Mouse (Mus musculus) gastrocnemius, postnatal 10 days (tissue): ENCODE data around the gene Pcmt1. TPM values are rescaled to one million over a fixed set of nuclear protein-coding genes. Genes with fewer than 3 reads are reported as not detected.
A peak's percentile ranks its signal among the peaks of the same experiment; 100 is the strongest.

Experiments
- DNase-seq: peaks from one replicate; pipeline ENCODE4 v3.0.0; 2021; ENCODE audit warnings: mixed read lengths
- long read RNA-seq, 2 experiments: library from polyadenylated mRNA; stranded (forward); transcript quantifications; one replicate each; pipeline ENCODE4 v2.0.0; 2021
- total RNA-seq, 2 experiments: library from RNA; stranded (reverse); gene quantifications; 2 replicates each; pipeline ENCODE4 v1.2.3; 2021

The Pcmt1 gene
- 100 to 1,000 TPM in 1 of 2 experiments, 10 to 100 TPM in 1; 99.4 to 100 TPM for total RNA-seq
- long read RNA-seq, experiment 1, transcript Pcmt1-208 (8 exons, 2,757 nt), result minor isoform, 17 of 209 reads
- long read RNA-seq, experiment 1, transcript Pcmt1-210 (7 exons, 1,132 nt), result minor isoform, 6 of 209 reads
- long read RNA-seq, experiment 1, transcript Pcmt1-202 (8 exons, 2,491 nt), result major isoform, 141 of 209 reads
- long read RNA-seq, experiment 1, partial matches to known transcripts, result 9 of 209 reads
- long read RNA-seq, experiment 1, other reads (novel, unspliced or antisense), result 36 of 209 reads
- long read RNA-seq, experiment 2, transcript Pcmt1-202 (8 exons, 2,491 nt), result major isoform, 147 of 205 reads
- long read RNA-seq, experiment 2, transcript Pcmt1-208 (8 exons, 2,757 nt), result minor isoform, 15 of 205 reads
- long read RNA-seq, experiment 2, partial matches to known transcripts, result 7 of 205 reads
- long read RNA-seq, experiment 2, other reads (novel, unspliced or antisense), result 31 of 205 reads

DNA sequence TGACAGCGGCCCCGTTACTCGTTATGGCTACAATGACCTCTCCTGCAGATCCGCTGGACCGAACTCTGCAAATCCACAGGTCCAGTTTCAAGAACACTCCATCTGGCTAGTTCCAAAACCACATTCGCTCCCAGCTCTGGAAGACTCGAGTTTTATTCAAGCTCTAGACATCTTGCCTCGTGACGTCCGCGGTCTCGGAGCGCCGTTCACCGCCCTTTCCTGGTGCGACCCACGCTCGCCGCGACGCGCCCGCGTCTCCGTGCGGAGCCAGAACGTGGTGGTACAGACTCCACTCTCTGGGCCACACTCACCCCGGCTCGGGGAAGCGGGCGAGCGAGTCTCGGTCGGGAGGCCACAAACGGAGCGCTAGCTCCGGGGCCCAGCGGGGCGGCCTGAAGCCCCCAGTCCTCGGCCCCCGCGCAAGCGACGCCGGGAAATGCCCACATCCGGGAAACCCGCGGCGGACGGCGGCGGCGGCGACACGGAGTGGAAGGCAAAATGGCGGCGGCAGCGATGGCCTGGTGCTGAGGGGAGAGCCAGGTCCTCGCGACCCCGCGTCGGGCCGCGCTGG lies at the start of gene Pcmt1, which contains the start of gene Lats1:
Gene Pcmt1, minus strand, starts transcription at position 406 of the 571 bp plus-strand sequence.
Gene Lats1, plus strand, starts transcription at position 484 of the 571 bp plus-strand sequence.
- DNase-seq, result peak; percentile 91

DNA sequence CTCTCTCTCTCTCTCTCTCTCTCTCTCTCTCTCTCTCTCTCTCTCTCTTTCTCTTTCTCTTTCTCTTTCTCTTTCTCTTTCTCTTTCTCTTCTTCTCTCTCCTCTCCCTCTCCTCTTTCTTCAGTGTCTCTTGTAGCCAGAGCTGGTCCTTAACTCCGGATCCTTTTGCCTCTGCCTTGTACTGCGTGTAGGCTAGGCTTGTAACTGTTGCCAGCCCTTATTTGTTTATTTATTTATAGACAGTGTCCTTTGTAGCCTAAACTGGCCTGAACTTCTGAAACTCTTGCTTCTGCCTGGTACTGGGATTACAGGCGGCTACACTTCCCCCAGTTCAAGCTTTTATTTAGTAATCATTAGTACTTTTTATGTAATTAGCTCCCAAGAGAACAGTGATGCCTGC lies 46.1 kb upstream of the Pcmt1 start:
- DNase-seq, result no peak

GRCm38 (mm10) chr10:7726501-7726812 lies 45.5 kb upstream of the Pcmt1 start:
- DNase-seq, result no peak

- DNase-seq, result peak; percentile 95
These were observed 45.0 kb upstream of the Pcmt1 start, which contains the start of gene Katna1 for GRCm38 (mm10) chr10:7725751-7726500. Gene Katna1 (plus strand): TSS chr10:7726000.

- no peak for DNase-seq
These were observed 34.1 kb upstream of the Pcmt1 start for GRCm38 (mm10) chr10:7715056-7715455.

- DNase-seq, result no peak
These were observed 31.6 kb upstream of the Pcmt1 start for GRCm38 (mm10) chr10:7712506-7712905.

DNA sequence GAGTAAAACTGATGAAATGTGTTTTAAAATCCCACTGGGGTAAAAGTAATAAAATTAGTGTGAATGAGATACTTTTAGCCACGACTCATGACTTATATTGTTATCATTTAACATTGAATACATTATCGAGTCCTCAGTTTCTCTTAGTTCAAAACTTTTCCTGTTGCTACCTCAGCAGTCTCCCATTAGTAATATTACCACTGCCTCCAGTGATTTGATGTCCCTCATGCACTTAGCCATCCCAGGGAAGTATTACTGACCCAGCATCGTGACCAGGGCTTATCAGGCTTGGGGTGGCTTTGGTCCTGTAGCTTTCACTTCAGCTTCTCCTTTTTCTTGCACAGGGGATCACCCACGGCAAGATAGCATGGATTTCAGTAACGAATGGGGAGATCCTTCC lies 29.2 kb upstream of the Pcmt1 start:
- no peak for DNase-seq

- DNase-seq, result no peak
These were observed 21.6 kb upstream of the Pcmt1 start for GRCm38 (mm10) chr10:7702586-7702985.

DNA sequence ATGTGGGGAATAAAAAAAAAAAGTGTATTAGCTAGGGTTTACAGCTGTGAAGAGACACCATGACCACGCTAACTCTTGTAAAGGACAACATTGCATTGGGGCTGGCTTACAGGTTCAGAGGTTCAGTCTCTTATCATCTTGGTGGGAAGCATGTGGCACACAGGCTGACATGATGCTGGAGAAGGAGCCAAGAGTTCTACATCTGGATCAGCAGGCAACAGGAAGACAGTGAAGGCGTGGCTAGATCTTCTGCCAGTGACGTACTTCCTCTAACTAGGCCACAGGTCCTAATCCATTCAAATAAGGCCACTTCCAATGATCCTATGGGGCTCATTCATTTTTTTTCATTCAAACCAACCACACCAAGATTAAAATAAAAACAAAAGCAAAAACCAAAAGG lies 19.2 kb upstream of the Pcmt1 start:
- no peak for DNase-seq

GRCm38 (mm10) chr10:7695286-7695685 lies 14.3 kb upstream of the Pcmt1 start:
- no peak for DNase-seq

GRCm38 (mm10) chr10:7686902-7687301 lies 6.0 kb upstream of the Pcmt1 start:
- DNase-seq, result no peak

GRCm38 (mm10) chr10:7682249-7682648 lies 1.3 kb upstream of the Pcmt1 start:
- DNase-seq, result no peak

- DNase-seq, result peak; percentile 88
These were observed 548 bp upstream of the Pcmt1 start for GRCm38 (mm10) chr10:7681343-7682025.

DNA sequence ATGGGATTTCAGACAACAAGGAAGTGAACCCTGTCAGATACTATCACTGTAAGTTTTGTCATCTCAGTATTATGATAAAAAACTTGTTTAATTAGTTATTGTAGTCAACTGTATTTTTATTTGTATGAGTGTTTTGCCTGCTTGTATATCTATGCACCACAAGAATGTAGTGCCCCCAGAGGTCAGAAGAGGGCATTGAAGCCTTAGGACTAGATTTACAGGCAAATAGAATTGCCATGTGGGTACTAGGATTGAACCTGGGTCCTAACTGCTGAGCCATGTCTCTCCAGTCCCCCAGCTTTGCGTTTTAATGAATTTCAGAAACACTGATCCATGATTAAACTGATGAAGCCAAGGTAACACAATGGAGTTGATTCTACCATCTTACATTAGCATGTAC lies 7.3 kb downstream of the Pcmt1 start:
- no peak for DNase-seq

GRCm38 (mm10) chr10:7667342-7667802 lies 13.6 kb downstream of the Pcmt1 start, which contains the start of gene Nup43:
Gene Nup43 (plus strand): TSS chr10:7667503.
- peak; percentile 87 for DNase-seq

DNA sequence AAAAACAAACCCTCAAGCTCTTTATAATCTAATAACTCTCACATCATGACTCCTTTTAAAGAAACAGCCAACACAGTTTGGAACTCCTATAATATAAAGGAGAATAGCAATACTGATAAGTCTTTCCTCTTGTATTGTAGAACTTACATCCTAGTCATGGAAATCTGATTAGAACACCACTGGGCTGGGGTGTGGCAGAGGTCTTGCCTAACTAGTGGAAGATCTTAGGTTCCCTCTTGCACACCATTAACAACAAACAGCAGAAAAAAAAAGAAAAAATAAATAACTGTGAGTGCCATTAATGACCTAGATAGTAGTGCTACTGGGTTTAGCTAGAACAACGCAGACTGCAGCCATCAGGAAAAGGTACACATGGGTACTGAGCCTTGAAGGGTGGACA lies 16.0 kb downstream of the Pcmt1 start:
- no peak for DNase-seq

DNA sequence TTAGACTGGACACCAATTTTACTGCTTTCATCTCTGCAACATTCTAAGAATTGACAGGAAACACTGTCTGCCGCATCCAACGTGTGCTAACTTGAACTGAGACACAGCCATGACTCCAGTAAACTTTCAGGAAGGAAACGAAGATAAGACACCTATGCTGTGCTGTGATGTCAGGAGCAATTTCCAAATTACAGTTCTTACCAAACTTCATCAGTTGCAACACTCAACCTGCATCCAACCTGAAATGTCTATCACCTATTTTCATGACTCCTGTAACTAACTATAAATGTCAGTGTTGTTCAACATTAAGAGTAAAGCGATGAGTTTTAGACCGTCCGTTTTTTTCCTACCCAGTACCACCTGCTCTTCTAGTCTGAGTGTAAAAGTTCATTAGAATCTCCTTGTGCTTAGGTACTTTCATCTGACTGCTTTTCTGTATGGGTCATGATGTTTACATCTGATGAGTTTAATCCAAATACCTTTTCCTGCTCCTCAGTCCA lies 16.9 kb downstream of the Pcmt1 start:
- no peak for DNase-seq

GRCm38 (mm10) chr10:7663159-7664026 lies 17.5 kb downstream of the Pcmt1 start:
- DNase-seq, result peak; percentile 94

GRCm38 (mm10) chr10:7662471-7663141 lies 18.3 kb downstream of the Pcmt1 start:
- DNase-seq, result peak; percentile 78

DNA sequence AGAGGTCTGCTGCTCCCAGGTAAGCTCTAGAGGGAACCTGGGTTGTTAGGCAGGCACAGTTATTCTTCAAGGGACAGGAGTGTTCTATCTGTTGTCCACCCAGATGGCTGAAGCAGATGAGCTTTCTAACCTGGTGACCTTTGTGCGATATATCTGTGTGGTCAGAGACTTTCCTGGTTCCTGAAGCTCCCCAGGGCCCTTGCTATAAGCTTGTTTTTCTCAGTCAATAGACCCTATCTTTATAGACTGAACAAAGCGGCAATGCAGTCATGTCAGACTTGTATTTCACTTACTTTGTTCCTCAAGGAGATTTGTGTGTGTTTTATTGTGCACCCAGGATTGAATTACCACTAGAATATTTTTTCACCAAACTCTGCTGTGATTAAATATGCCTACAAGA lies 29.9 kb downstream of the Pcmt1 start:
- no peak for DNase-seq
